Mouse (Mus musculus) kidney, embryonic 15.5 days (tissue): ENCODE results near the gene Bnc1. TPM values are rescaled to one million over a fixed set of nuclear protein-coding genes. Genes with fewer than 3 reads are reported as not detected.

ENCODE experiments used
- ATAC-seq: fragments of 200-750 bp; cut with Nextera tagmentation; replicated peaks from 2 replicates; pipeline ENCODE4 v1.8.0; 2017; ENCODE audit warnings: moderate TSS enrichment; ENCODE audit not compliant: low FRiP score
- H3K27ac ChIP-seq: fragments of 300-500 bp; sonication (generic); 2 replicates; pipeline ENCODE4 v1.5.1; 2015; ENCODE audit warnings: mild to moderate bottlenecking, inconsistent platforms
- H3K27me3 ChIP-seq: fragments of 300-500 bp; sonication (generic); 2 replicates; pipeline ENCODE4 v1.6.1; 2015; ENCODE audit warnings: inconsistent platforms
- H3K36me3 ChIP-seq: fragments of 300-500 bp; sonication (generic); 2 replicates; pipeline ENCODE4 v1.6.1; 2015; ENCODE audit warnings: inconsistent platforms
- H3K4me1 ChIP-seq: fragments of 300-500 bp; sonication (generic); 2 replicates; pipeline ENCODE4 v1.6.1; 2015; ENCODE audit warnings: inconsistent platforms
- H3K4me2 ChIP-seq: fragments of 300-500 bp; sonication (generic); 2 replicates; pipeline ENCODE4 v1.6.1; 2015; ENCODE audit warnings: moderate library complexity, mild to moderate bottlenecking, inconsistent platforms
- H3K4me3 ChIP-seq: fragments of 300-500 bp; sonication (generic); replicated peaks from 2 replicates; pipeline ENCODE4 v1.5.1; 2015; ENCODE audit warnings: mild to moderate bottlenecking, inconsistent platforms
- H3K9ac ChIP-seq: fragments of 300-500 bp; sonication (generic); 2 replicates; pipeline ENCODE4 v1.6.1; 2015; ENCODE audit warnings: mild to moderate bottlenecking, inconsistent platforms
- H3K9me3 ChIP-seq: fragments of 300-500 bp; sonication (generic); replicated peaks from 2 replicates; pipeline ENCODE4 v1.6.1; 2016; ENCODE audit warnings: inconsistent platforms
- WGBS: fragments of 180-500 bp; shearing (Covaris S2); methylation state at CpG from one replicate; pipeline ENCODE4 v1.1.7; 2015; ENCODE audit warnings: mixed read lengths; 5-methylcytosine and 5-hydroxymethylcytosine counted together
- polyA plus RNA-seq: library from polyadenylated mRNA; unstranded; fragments of >200 nt; fragmentation: Nextera tagmentation; extraction: Ambion mirVana; gene quantifications from 2 replicates; pipeline ENCODE4 v1.2.1, GENCODE M21; 2015

Bnc1 gene
- polyA plus RNA-seq: 0.22 and 0.91 TPM in 2 replicates

GRCm38 (mm10) chr7:81992131-81993061 lies at the start of gene Bnc1:
TSS of gene Bnc1 (minus strand) at chr7:81992292.
- WGBS: 1% methylated on average over 80 of the region's 105 CpGs
- H3K9me3 ChIP-seq: no peaks in the 10 kb centered on the region
- H3K36me3 ChIP-seq: no peaks in the 10 kb centered on the region
- peak within 1 kb of the TSS; percentile 96 for H3K4me2 ChIP-seq
- no peak within 1 kb of the TSS for H3K27ac ChIP-seq
- peaks cover 89% of the 10 kb centered on the region for H3K27me3 ChIP-seq
- peak within 1 kb of the TSS; percentile 45 for H3K9ac ChIP-seq
- peak within 1 kb of the TSS; percentile 59 for H3K4me3 ChIP-seq
- H3K4me1 ChIP-seq: peaks cover 20% of the 10 kb centered on the region
- peak; percentile 78 for ATAC-seq

GRCm38 (mm10) chr7:82033347-82033746 lies 41.3 kb upstream of the Bnc1 start:
- Histone ChIP-seq H3K27ac (no peak overlapping the region), H3K4me3 (no peak overlapping the region), H3K9ac (no peak overlapping the region), H3K36me3 (no peaks in the 10 kb centered on the region), H3K9me3 (no peaks in the 10 kb centered on the region), H3K4me2 (no peak overlapping the region), H3K27me3 (no peaks in the 10 kb centered on the region), H3K4me1 (peaks cover 13% of the 10 kb centered on the region)
- no peak for ATAC-seq
- whole genome bisulfite sequencing: 14% methylated on average over 1 of the region's 1 CpGs

- peak; percentile 97 for ATAC-seq
- no peak overlapping the region for H3K4me3 ChIP-seq
- H3K4me2 ChIP-seq: 0 out of 2 replicates have a peak overlapping the region, but pooled peaks have one; percentile 16
- peak overlapping the region; percentile 66 for H3K27ac ChIP-seq
- H3K27me3 ChIP-seq: no peaks in the 10 kb centered on the region
- no peak overlapping the region for H3K9ac ChIP-seq
- peaks cover 13% of the 10 kb centered on the region for H3K4me1 ChIP-seq
- H3K9me3 ChIP-seq: no peaks in the 10 kb centered on the region
- 26% methylated on average over 9 of the region's 9 CpGs for WGBS
- no peaks in the 10 kb centered on the region for H3K36me3 ChIP-seq
These were observed 37.6 kb upstream of the Bnc1 start for GRCm38 (mm10) chr7:82029666-82030065.

GRCm38 (mm10) chr7:82025802-82026201 lies 33.7 kb upstream of the Bnc1 start:
- H3K9me3 ChIP-seq: no peaks in the 10 kb centered on the region
- WGBS: 53% methylated on average over 2 of the region's 2 CpGs
- no peaks in the 10 kb centered on the region for H3K36me3 ChIP-seq
- no peaks in the 10 kb centered on the region for H3K27me3 ChIP-seq
- no peak overlapping the region for H3K4me2 ChIP-seq
- no peak overlapping the region for H3K9ac ChIP-seq
- no peak for ATAC-seq
- no peak overlapping the region for H3K27ac ChIP-seq
- peaks cover 13% of the 10 kb centered on the region for H3K4me1 ChIP-seq
- no peak overlapping the region for H3K4me3 ChIP-seq

- 91% methylated on average over 2 of the region's 2 CpGs for WGBS
- Histone ChIP-seq H3K27ac (no peak overlapping the region), H3K4me3 (no peak overlapping the region), H3K4me1 (no peaks in the 10 kb centered on the region), H3K9ac (no peak overlapping the region), H3K27me3 (0 out of 2 replicates have a peak, but pooled peaks cover 2% of the 10 kb centered on the region), H3K9me3 (no peaks in the 10 kb centered on the region), H3K4me2 (no peak overlapping the region), H3K36me3 (no peaks in the 10 kb centered on the region)
- no peak for ATAC-seq
These were observed 31.6 kb upstream of the Bnc1 start for GRCm38 (mm10) chr7:82023676-82024075.

- H3K4me1 ChIP-seq: peaks cover 2% of the 10 kb centered on the region
- H3K27me3 ChIP-seq: peaks cover 8% of the 10 kb centered on the region
- no peak overlapping the region for H3K9ac ChIP-seq
- WGBS: 100% methylated on average over 1 of the region's 1 CpGs
- H3K27ac ChIP-seq: no peak overlapping the region
- no peaks in the 10 kb centered on the region for H3K9me3 ChIP-seq
- no peak overlapping the region for H3K4me3 ChIP-seq
- no peaks in the 10 kb centered on the region for H3K36me3 ChIP-seq
- no peak for ATAC-seq
- no peak overlapping the region for H3K4me2 ChIP-seq
These were observed 30.3 kb upstream of the Bnc1 start for GRCm38 (mm10) chr7:82022404-82022803.

GRCm38 (mm10) chr7:82018031-82018430 lies 25.9 kb upstream of the Bnc1 start:
- no peaks in the 10 kb centered on the region for H3K36me3 ChIP-seq
- no peak overlapping the region for H3K27ac ChIP-seq
- H3K27me3 ChIP-seq: peaks cover 28% of the 10 kb centered on the region
- 91% methylated on average over 2 of the region's 2 CpGs for WGBS
- H3K9me3 ChIP-seq: no peaks in the 10 kb centered on the region
- H3K4me2 ChIP-seq: no peak overlapping the region
- H3K9ac ChIP-seq: no peak overlapping the region
- H3K4me1 ChIP-seq: peaks cover 10% of the 10 kb centered on the region
- ATAC-seq: no peak
- no peak overlapping the region for H3K4me3 ChIP-seq

- Histone ChIP-seq H3K36me3 (no peaks in the 10 kb centered on the region), H3K4me1 (peaks cover 17% of the 10 kb centered on the region), H3K27me3 (peaks cover 28% of the 10 kb centered on the region), H3K4me3 (peak overlapping the region; percentile 34), H3K27ac (no peak overlapping the region), H3K9me3 (no peaks in the 10 kb centered on the region), H3K9ac (no peak overlapping the region), H3K4me2 (peak overlapping the region; percentile 61)
- WGBS: 4% methylated on average over 25 of the region's 25 CpGs
- no peak for ATAC-seq
These were observed 24.9 kb upstream of the Bnc1 start for GRCm38 (mm10) chr7:82016751-82017710.

GRCm38 (mm10) chr7:82012472-82012871 lies 20.4 kb upstream of the Bnc1 start:
- H3K4me3 ChIP-seq: no peak overlapping the region
- peaks cover 20% of the 10 kb centered on the region for H3K4me1 ChIP-seq
- no peak overlapping the region for H3K4me2 ChIP-seq
- no peaks in the 10 kb centered on the region for H3K9me3 ChIP-seq
- no peaks in the 10 kb centered on the region for H3K36me3 ChIP-seq
- no peak overlapping the region for H3K9ac ChIP-seq
- H3K27me3 ChIP-seq: peaks cover 23% of the 10 kb centered on the region
- no peak overlapping the region for H3K27ac ChIP-seq
- 3% methylated on average over 13 of the region's 13 CpGs for WGBS
- peak; percentile 82 for ATAC-seq

- Histone ChIP-seq H3K27me3 (peaks cover 17% of the 10 kb centered on the region), H3K9ac (no peak overlapping the region), H3K4me3 (no peak overlapping the region), H3K27ac (no peak overlapping the region), H3K4me2 (no peak overlapping the region), H3K9me3 (no peaks in the 10 kb centered on the region), H3K36me3 (no peaks in the 10 kb centered on the region), H3K4me1 (peaks cover 14% of the 10 kb centered on the region)
- WGBS: 44% methylated on average over 19 of the region's 19 CpGs
- 0 out of 2 replicates have a peak, but pooled peaks have one; percentile 18 for ATAC-seq
These were observed 19.7 kb upstream of the Bnc1 start for GRCm38 (mm10) chr7:82011534-82012401.

- Histone ChIP-seq H3K9ac (no peak overlapping the region), H3K4me3 (no peak overlapping the region), H3K36me3 (no peaks in the 10 kb centered on the region), H3K27ac (no peak overlapping the region), H3K4me1 (peaks cover 6% of the 10 kb centered on the region), H3K9me3 (no peaks in the 10 kb centered on the region), H3K4me2 (no peak overlapping the region), H3K27me3 (peaks cover 8% of the 10 kb centered on the region; the same call in 1 of the 2 replicates)
- WGBS: 38% methylated on average over 2 of the region's 2 CpGs
- ATAC-seq: no peak
These were observed 15.1 kb upstream of the Bnc1 start for GRCm38 (mm10) chr7:82007151-82007550.
